Mouse (Mus musculus): ENCODE measurements at regions not wholly inside any gene's neighbourhood (a gene's known extent, or its start where the extent isn't known, plus 50 kb on each side); places are given as distances from the start of the nearest gene placed in this dataset.

DNA sequence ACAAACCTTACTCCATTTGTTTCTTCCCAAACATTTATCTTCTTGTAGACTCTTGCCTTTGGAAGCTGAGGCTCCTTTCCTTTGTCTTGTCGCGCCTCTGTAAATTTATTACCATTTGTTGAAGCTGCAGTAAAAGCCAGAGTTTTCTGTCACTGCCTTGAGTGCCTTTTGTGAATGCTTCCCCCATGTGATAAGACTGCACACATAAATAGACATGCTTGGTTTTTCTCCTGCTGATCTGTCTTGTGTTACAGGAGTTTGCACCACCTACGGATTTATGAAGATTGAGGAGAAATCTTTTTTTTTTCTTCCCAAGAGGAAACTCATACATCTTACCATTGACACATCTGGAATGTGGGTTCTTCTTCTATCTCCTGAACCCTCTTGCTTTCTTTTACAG, 222.2 kb upstream of the Kif2a start:
- Histone ChIP-seq H3K4me2 (no peak overlapping the region), H3K4me1 (ENCODE audit: insufficient read depth) (0 out of 2 replicates have a peak, but pooled peaks cover 2% of the 10 kb centered on the region), H3K36me3 (ENCODE audit: insufficient read depth) (no peaks in the 10 kb centered on the region), H3K9me3 (ENCODE audit: low read depth, low read length) (no peaks in the 10 kb centered on the region), H3K27ac (ENCODE audit: low read depth) (no peak overlapping the region), H3K4me3 (ENCODE audit: low read depth, low read length) (no peak overlapping the region), H3K27me3 (ENCODE audit: insufficient read depth, low read length) (no peaks in the 10 kb centered on the region), H3K9ac (no peak overlapping the region)
- ATAC-seq (ENCODE audit: insufficient read depth): no peak
- DNase-seq: no peak
- TF ChIP-seq CTCF (IDR thresholded peaks at IDR 0.05; ENCODE audit: low read depth): no peak
- WGBS: 38% methylated on average over 3 of the region's 3 CpGs

GRCm38 (mm10) chr13:107239035-107239387, 217.1 kb upstream of the Kif2a start:
- ATAC-seq (ENCODE audit: insufficient read depth) (peak; percentile 68; the same call in 1 of the 2 replicates), DNase-seq (peak; percentile 72)
- Histone ChIP-seq H3K4me2 (no peak overlapping the region), H3K27ac (ENCODE audit: low read depth) (no peak overlapping the region), H3K36me3 (ENCODE audit: insufficient read depth) (no peaks in the 10 kb centered on the region), H3K9me3 (ENCODE audit: low read depth, low read length) (no peaks in the 10 kb centered on the region), H3K4me1 (ENCODE audit: insufficient read depth) (0 out of 2 replicates have a peak, but pooled peaks cover 3% of the 10 kb centered on the region), H3K4me3 (ENCODE audit: low read depth, low read length) (no peak overlapping the region), H3K27me3 (ENCODE audit: insufficient read depth, low read length) (no peaks in the 10 kb centered on the region), H3K9ac (no peak overlapping the region)
- peak; percentile 54 for TF ChIP-seq CTCF (IDR thresholded peaks at IDR 0.05; ENCODE audit: low read depth)
- WGBS: 24% methylated on average over 4 of the region's 4 CpGs

- H3K4me1 ChIP-seq (ENCODE audit: insufficient read depth): 0 out of 2 replicates have a peak, but pooled peaks cover 3% of the 10 kb centered on the region
- ATAC-seq (ENCODE audit: insufficient read depth) (peak; percentile 84), DNase-seq (peak; percentile 20)
- H3K4me3 ChIP-seq (ENCODE audit: low read depth, low read length): no peak overlapping the region
- H3K4me2 ChIP-seq: no peak overlapping the region
- TF ChIP-seq CTCF (IDR thresholded peaks at IDR 0.05; ENCODE audit: low read depth): no peak
- WGBS: 30% methylated on average over 9 of the region's 9 CpGs
- no peaks in the 10 kb centered on the region for H3K9me3 ChIP-seq (ENCODE audit: low read depth, low read length)
- H3K36me3 ChIP-seq (ENCODE audit: insufficient read depth): no peaks in the 10 kb centered on the region
- no peaks in the 10 kb centered on the region for H3K27me3 ChIP-seq (ENCODE audit: insufficient read depth, low read length)
- no peak overlapping the region for H3K9ac ChIP-seq
- H3K27ac ChIP-seq (ENCODE audit: low read depth): peak overlapping the region; percentile 37; the same call in 1 of the 2 replicates
Measured at GRCm38 (mm10) chr13:107238364-107239034, 216.6 kb upstream of the Kif2a start.

GRCm38 (mm10) chr13:107219456-107219855, 197.5 kb upstream of the Kif2a start:
- H3K4me2 ChIP-seq: no peak overlapping the region
- no peak overlapping the region for H3K4me3 ChIP-seq (ENCODE audit: low read depth, low read length)
- DNase-seq (no peak), ATAC-seq (ENCODE audit: insufficient read depth) (no peak)
- TF ChIP-seq CTCF (IDR thresholded peaks at IDR 0.05; ENCODE audit: low read depth): no peak
- no peaks in the 10 kb centered on the region for H3K4me1 ChIP-seq (ENCODE audit: insufficient read depth)
- 47% methylated on average over 5 of the region's 5 CpGs for WGBS
- H3K9ac ChIP-seq: no peak overlapping the region
- H3K27ac ChIP-seq (ENCODE audit: low read depth): no peak overlapping the region
- no peaks in the 10 kb centered on the region for H3K36me3 ChIP-seq (ENCODE audit: insufficient read depth)
- no peaks in the 10 kb centered on the region for H3K9me3 ChIP-seq (ENCODE audit: low read depth, low read length)
- H3K27me3 ChIP-seq (ENCODE audit: insufficient read depth, low read length): no peaks in the 10 kb centered on the region

- ATAC-seq (ENCODE audit: insufficient read depth) (no peak), DNase-seq (peak; percentile 5)
- 75% methylated on average over 8 of the region's 8 CpGs for WGBS
- Histone ChIP-seq H3K27me3 (ENCODE audit: insufficient read depth, low read length) (no peaks in the 10 kb centered on the region), H3K9ac (no peak overlapping the region), H3K27ac (ENCODE audit: low read depth) (no peak overlapping the region), H3K4me3 (ENCODE audit: low read depth, low read length) (no peak overlapping the region), H3K36me3 (ENCODE audit: insufficient read depth) (no peaks in the 10 kb centered on the region), H3K4me2 (no peak overlapping the region), H3K9me3 (ENCODE audit: low read depth, low read length) (no peaks in the 10 kb centered on the region), H3K4me1 (ENCODE audit: insufficient read depth) (no peaks in the 10 kb centered on the region)
- no peak for TF ChIP-seq CTCF (IDR thresholded peaks at IDR 0.05; ENCODE audit: low read depth)
Measured at GRCm38 (mm10) chr13:107218351-107218750, 196.4 kb upstream of the Kif2a start.

DNA sequence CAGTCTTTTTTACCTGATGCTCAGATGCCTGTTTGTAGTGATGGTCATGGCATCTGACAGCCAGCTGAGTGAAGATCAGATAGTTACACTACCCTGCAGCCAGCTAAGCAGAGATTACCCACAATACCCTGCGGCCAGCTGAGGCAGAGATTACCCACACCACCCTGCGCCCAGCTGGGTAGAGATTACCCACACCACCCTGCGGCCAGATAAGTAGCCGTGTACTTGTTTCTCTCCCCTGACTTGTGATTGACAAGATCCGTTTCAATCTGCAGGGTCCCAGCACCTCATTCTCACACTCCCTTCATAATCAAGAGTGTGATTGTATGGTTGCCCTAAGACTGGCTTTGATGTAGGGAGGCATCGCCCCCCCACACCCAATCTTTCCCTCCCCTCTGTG, 195.9 kb upstream of the Kif2a start:
- DNase-seq (no peak), ATAC-seq (ENCODE audit: insufficient read depth) (no peak)
- Histone ChIP-seq H3K27me3 (ENCODE audit: insufficient read depth, low read length) (no peaks in the 10 kb centered on the region), H3K4me2 (no peak overlapping the region), H3K36me3 (ENCODE audit: insufficient read depth) (no peaks in the 10 kb centered on the region), H3K4me1 (ENCODE audit: insufficient read depth) (no peaks in the 10 kb centered on the region), H3K4me3 (ENCODE audit: low read depth, low read length) (no peak overlapping the region), H3K27ac (ENCODE audit: low read depth) (no peak overlapping the region), H3K9me3 (ENCODE audit: low read depth, low read length) (no peaks in the 10 kb centered on the region), H3K9ac (no peak overlapping the region)
- no peak for TF ChIP-seq CTCF (IDR thresholded peaks at IDR 0.05; ENCODE audit: low read depth)
- 70% methylated on average over 6 of the region's 6 CpGs for WGBS

GRCm38 (mm10) chr13:107213281-107213680, 191.4 kb upstream of the Kif2a start:
- H3K27ac ChIP-seq (ENCODE audit: low read depth): no peak overlapping the region
- H3K4me3 ChIP-seq (ENCODE audit: low read depth, low read length): no peak overlapping the region
- ATAC-seq (ENCODE audit: insufficient read depth): no peak
- no peaks in the 10 kb centered on the region for H3K9me3 ChIP-seq (ENCODE audit: low read depth, low read length)
- H3K36me3 ChIP-seq (ENCODE audit: insufficient read depth): no peaks in the 10 kb centered on the region
- H3K27me3 ChIP-seq (ENCODE audit: insufficient read depth, low read length): no peaks in the 10 kb centered on the region
- no peak overlapping the region for H3K9ac ChIP-seq
- no peak overlapping the region for H3K4me2 ChIP-seq
- no peaks in the 10 kb centered on the region for H3K4me1 ChIP-seq (ENCODE audit: insufficient read depth)
- DNase-seq: no peak
- no peak for TF ChIP-seq CTCF (IDR thresholded peaks at IDR 0.05; ENCODE audit: low read depth)
- 43% methylated on average over 2 of the region's 2 CpGs for WGBS

Measured in lung, embryonic 14.5 days (tissue).